ENCODE assay signal across 8 mouse cellular contexts in the genomic region with DNA sequence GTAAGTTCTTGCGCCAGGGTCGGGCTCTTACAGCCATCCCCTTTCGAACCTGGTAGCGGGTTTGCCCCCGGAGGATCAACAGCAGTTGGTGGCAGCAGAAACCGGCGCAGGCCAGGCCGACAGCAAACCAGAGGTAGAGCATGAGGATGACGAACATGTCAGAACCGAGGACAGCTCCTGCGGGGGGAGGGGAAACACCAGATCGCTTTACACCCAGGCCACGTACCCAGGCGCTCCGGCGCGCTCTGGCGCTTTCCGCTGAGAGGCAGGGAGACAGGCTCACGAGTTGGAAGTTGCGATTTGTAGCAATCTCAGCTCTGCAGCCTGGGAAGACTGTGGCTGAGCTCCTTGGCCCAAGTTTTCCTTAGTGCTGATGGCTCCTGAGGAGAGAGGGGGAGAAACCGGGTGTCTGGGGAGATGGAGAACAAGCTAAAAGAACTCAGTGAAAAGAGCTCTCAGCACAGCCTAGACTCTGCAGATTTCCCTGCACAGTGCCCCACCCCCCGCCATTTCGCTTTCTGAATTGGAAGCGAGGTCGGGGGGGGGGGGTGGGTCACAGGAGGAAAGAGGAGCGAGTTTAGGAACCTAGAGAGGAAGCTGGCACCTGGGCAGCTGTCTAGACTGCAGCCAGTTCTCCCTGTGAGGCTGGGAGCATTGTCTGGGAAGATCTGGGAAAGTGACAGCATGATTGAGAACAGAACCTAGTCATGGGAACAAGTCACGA. TPM values are rescaled to one million over a fixed set of nuclear protein-coding genes. Genes with fewer than 3 reads are reported as not detected.
A peak's percentile ranks its signal among the peaks of the same experiment; 100 is the strongest.
DNase-seq lines count a peak whose midpoint lies in the region; ATAC-seq and TF ChIP-seq lines count a peak whose summit lies in the region.
"Had no signal": no experiment of that assay in that cellular context is flagged by ENCODE, and none has a peak within 500 bp of the region (broad histone marks: within the 10 kb centered on the region; RNA-seq: fewer than 3 reads in every experiment).

No protein-coding gene starts in this region.

- H3K36me3 ChIP-seq in limb, embryonic 11.5 days (ENCODE audit: control insufficient read depth, insufficient read depth, low read length): no peaks in the 10 kb centered on the region
- H3K36me3 ChIP-seq in midbrain, postnatal 0 days (ENCODE audit: insufficient read depth, low read length): peaks cover 3% of the 10 kb centered on the region; the same call in 1 of the 2 replicates

- no peak overlapping the region for H3K9ac ChIP-seq in limb, embryonic 11.5 days (ENCODE audit: low read length)
- H3K9ac ChIP-seq in midbrain, postnatal 0 days (replicated peaks; ENCODE audit: low read length, poor library complexity, severe bottlenecking): no peak overlapping the region; the same call in 1 of the 2 replicates

- no peak overlapping the region for H3K4me3 ChIP-seq in limb, embryonic 11.5 days (ENCODE audit: low read depth, low read length)
- H3K4me3 ChIP-seq in midbrain, postnatal 0 days (ENCODE audit: low read depth, low read length): 0 out of 2 replicates have a peak overlapping the region, but pooled peaks have one; percentile 3
- H3K4me3 ChIP-seq: erythroblast, embryonic 14.5 days had no signal

- H3K27me3 ChIP-seq in limb, embryonic 11.5 days (ENCODE audit: control insufficient read depth, insufficient read depth, low read length): peaks cover 30% of the 10 kb centered on the region
- peaks cover 5% of the 10 kb centered on the region; the same call in 1 of the 2 replicates for H3K27me3 ChIP-seq in midbrain, postnatal 0 days (ENCODE audit: insufficient read depth, low read length)

- no peak for TF ChIP-seq CTCF in midbrain, postnatal 0 days (IDR thresholded peaks at IDR 0.05)

- peak; percentile 89 for DNase-seq in R1 (ENCODE audit: low read depth, low spot score)
- DNase-seq in c-Kit-positive CD71-negative TER-119-negative erythroid progenitor cells, embryonic 14.5 days (ENCODE audit: low read depth): peak; percentile 64
- peak; percentile 60 for DNase-seq in gastrocnemius, postnatal 10 days
- DNase-seq in hindlimb bud, embryonic 11.5 days (ENCODE audit: extremely low spot score, low read depth, low spot score): peak; percentile 50
- DNase-seq in limb, embryonic 11.5 days (ENCODE audit: low spot score): peak; percentile 89
- peak; percentile 78 for DNase-seq in midbrain, postnatal 0 days (ENCODE audit: low spot score)
- peak; percentile 42 for DNase-seq in thymus, postnatal 25 days

- H3K4me1 ChIP-seq in limb, embryonic 11.5 days (ENCODE audit: control insufficient read depth, insufficient read depth, low read length): no peaks in the 10 kb centered on the region
- H3K4me1 ChIP-seq in midbrain, postnatal 0 days (ENCODE audit: insufficient read depth, low read length): peaks cover 7% of the 10 kb centered on the region; the same call in 1 of the 2 replicates

- 3% methylated on average over 28 of the region's 28 CpGs for WGBS in limb, embryonic 11.5 days
- 4% methylated on average over 28 of the region's 28 CpGs for WGBS in midbrain, postnatal 0 days

- ATAC-seq in limb, embryonic 11.5 days (ENCODE audit: insufficient number of reproducible peaks, low FRiP score, low TSS enrichment, low read depth): peak; percentile 63; the same call in 1 of the 2 replicates
- peak; percentile 70 for ATAC-seq in midbrain, postnatal 0 days (ENCODE audit: low FRiP score)

- H3K4me2 ChIP-seq in limb, embryonic 11.5 days (ENCODE audit: low read depth, severe bottlenecking): peak overlapping the region; percentile 4; the same call in 1 of the 2 replicates
- peak overlapping the region; percentile 40 for H3K4me2 ChIP-seq in midbrain, postnatal 0 days (ENCODE audit: low read depth, low read length, poor library complexity, severe bottlenecking)

- no peak overlapping the region for H3K27ac ChIP-seq in limb, embryonic 11.5 days (replicated peaks; ENCODE audit: low read depth, low read length)
- peak overlapping the region; percentile 47; the same call in 1 of the 2 replicates for H3K27ac ChIP-seq in midbrain, postnatal 0 days (ENCODE audit: low read depth, low read length)

- H3K9me3 ChIP-seq in limb, embryonic 11.5 days (ENCODE audit: control insufficient read depth, low read length): no peaks in the 10 kb centered on the region
- no peaks in the 10 kb centered on the region for H3K9me3 ChIP-seq in midbrain, postnatal 0 days (ENCODE audit: low read length)

RNA-seq across cellular contexts. Expression of gene Zdhhc22, which starts 6.6 kb away (rescaled TPM):
- not detected for total RNA-seq in gastrocnemius, postnatal 10 days (2021)
- polyA plus RNA-seq in limb, embryonic 11.5 days (2014; fragmentation: Nextera tagmentation; extraction: Ambion mirVana): 0.05 TPM in 1 of 2 replicates, not detected in the other
- total RNA-seq in midbrain, postnatal 0 days (2014; rRNA removed): 19.4 and 21.9 TPM in 2 replicates
- 30.9 and 32.2 TPM in 2 replicates for polyA plus RNA-seq in midbrain, postnatal 0 days (2015; fragmentation: Nextera tagmentation; extraction: Ambion mirVana)
- polyA plus RNA-seq: erythroblast, embryonic 14.5 days had no signal

RNA-seq across cellular contexts. Expression of gene Cipc, which starts 36.8 kb away (rescaled TPM):
- total RNA-seq in gastrocnemius, postnatal 10 days (2021): 10 to 100 TPM; 17.5 to 22.8 TPM
- 31.3 and 33.7 TPM in 2 replicates for polyA plus RNA-seq in limb, embryonic 11.5 days (2014; fragmentation: Nextera tagmentation; extraction: Ambion mirVana)
- total RNA-seq in midbrain, postnatal 0 days (2014; rRNA removed): 65.7 and 77.5 TPM in 2 replicates
- polyA plus RNA-seq in midbrain, postnatal 0 days (2015; fragmentation: Nextera tagmentation; extraction: Ambion mirVana): 34.6 and 37.6 TPM in 2 replicates

RNA-seq across cellular contexts. Expression of gene Tmem63c, which starts 37.5 kb away (rescaled TPM):
- under 1 TPM; 0.23 to 0.29 TPM for total RNA-seq in gastrocnemius, postnatal 10 days (2021)
- polyA plus RNA-seq in limb, embryonic 11.5 days (2014; fragmentation: Nextera tagmentation; extraction: Ambion mirVana): 0.07 TPM in 1 of 2 replicates, not detected in the other
- total RNA-seq in midbrain, postnatal 0 days (2014; rRNA removed): 25.4 and 30.1 TPM in 2 replicates
- 10.2 and 10.7 TPM in 2 replicates for polyA plus RNA-seq in midbrain, postnatal 0 days (2015; fragmentation: Nextera tagmentation; extraction: Ambion mirVana)
- polyA plus RNA-seq: erythroblast, embryonic 14.5 days had no signal

Comparison
In these comparisons a context has a peak if more than half of its experiments do, and no peak if none do; other contexts are left out.
1. RNA of gene Zdhhc22, which starts 6.6 kb away (total RNA-seq): 19.4 to 21.9 TPM in midbrain, postnatal 0 days; not detected in gastrocnemius, postnatal 10 days; every median in the first group is over 10 times any median in the second.
2. RNA of gene Tmem63c, which starts 37.5 kb away (total RNA-seq): 25.4 to 30.1 TPM in midbrain, postnatal 0 days; 0.23 to 0.29 TPM in gastrocnemius, postnatal 10 days; every median in the first group is over 10 times any median in the second.
3. Peak in every context shown above with its lines, with median percentiles within 50 percentile points of each other: DNase-seq.